Mouse (Mus musculus) regulatory T cell (primary cell): Measurements from ENCODE around the gene Chrna4.

Experiments used
- in situ Hi-C: fragments of 300-600 bp; cut with MboI, MseI; formaldehyde crosslinking; loops from one replicate; pipeline ENCODE4 v1.15.1; 2025; ENCODE audit warnings: high pct_unique_total_duplicates

Gene Chrna4

DNA sequence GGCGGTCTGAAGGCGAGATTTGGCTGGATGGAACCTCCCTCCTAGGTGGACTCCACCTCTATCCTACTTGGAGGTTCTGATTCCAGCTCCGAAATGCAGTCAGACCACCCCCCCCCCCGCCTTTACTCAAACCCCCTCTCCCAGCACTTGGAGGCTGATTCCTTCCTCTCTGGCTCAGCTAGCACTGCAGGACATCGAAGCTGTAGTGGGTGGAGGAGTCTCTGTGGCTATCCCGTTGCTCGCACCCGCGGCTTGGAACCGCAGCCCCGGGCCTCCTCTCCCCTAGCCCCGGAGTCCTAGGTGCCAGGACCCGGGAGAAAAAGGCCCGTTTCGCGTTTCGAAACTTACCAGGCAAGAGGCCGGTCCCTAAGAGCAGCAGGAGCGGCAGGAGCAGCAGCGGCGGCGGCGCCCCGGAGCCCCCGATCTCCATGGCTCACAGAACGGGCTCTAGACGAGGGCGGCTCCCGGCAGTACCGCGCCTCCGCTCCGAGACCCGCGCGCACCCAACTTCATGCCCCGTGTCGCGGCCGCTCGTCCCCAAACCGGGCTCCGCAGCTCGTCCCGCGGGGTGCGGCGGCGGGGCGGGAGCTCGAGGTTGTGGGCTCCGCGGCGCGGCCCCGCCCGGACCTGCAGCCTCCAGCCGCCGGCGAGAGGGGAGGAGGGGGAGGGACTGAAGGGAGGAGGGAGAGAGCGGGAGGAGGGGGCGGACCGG lies 4.5 kb downstream of the Chrna4 start:
- in situ Hi-C loops, result loop anchor here (25.0 kb wide), 1 partner anchor 1976 kb away; no protein-coding TSS in a partner anchor

DNA sequence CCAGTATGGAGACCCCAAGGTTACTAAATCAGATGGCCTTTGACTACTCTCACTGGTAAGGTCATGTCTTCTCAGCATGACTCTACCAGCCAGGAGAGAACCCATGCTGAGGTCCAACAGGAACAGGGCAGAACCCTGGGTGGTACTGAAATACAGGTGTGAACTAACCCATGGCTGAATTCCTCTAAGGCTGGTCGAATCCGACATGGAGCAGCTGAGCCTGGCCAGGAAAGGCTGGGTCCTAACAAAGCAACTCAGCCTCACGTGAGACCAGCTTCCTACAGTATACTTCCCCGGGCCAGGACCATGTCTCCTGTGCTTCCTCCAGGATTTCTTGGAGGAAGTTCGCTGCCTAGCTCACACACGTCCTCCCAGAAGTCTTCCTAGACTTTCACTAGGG lies 6.8 kb downstream of the Chrna4 start:
- in situ Hi-C loops, result loop anchor here (25.0 kb wide), 1 partner anchor 1974 kb away; no protein-coding TSS in a partner anchor

DNA sequence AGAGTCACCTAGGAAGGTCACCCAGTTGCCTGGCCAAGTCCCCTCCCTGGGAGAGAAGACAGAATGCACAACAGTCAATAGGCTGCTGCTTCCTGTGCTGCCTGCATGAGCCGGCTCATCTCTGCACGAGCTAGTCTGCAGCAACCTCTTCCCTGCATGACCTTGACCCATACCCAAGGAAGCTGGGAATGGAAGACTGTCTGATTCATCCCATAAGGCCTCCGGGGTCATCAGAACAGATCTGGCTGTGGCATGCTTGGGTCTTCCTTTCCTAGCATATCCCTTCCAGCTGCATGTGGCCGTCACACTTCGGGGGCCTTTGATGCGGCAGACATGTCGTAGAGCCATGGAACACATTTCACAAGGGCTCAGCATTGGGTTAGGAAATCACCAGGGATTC lies 8.2 kb downstream of the Chrna4 start:
- in situ Hi-C loops, result loop anchor here (25.0 kb wide), 1 partner anchor 1973 kb away; no protein-coding TSS in a partner anchor

DNA sequence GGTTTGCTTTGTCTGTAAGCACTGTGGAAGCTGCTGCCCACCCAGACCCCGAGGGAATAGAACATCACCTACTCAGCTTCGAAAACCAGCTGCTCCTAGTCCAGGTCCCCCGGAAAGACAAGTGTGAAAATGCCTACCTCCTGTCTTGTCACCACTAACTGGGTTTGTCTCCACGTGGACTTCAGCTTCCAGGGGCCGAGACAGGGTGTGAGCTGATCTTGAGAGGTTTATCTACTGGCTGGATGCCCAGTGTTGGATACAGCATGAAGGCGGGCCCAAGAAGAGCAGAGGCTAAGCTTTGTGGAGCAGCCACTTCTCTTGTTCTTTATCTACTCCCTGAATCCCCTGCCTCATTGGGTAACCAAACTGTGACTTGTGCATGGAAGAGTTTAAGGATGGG lies 10.0 kb downstream of the Chrna4 start:
- in situ Hi-C loops, result loop anchor here (25.0 kb wide), 1 partner anchor 1971 kb away; no protein-coding TSS in a partner anchor

DNA sequence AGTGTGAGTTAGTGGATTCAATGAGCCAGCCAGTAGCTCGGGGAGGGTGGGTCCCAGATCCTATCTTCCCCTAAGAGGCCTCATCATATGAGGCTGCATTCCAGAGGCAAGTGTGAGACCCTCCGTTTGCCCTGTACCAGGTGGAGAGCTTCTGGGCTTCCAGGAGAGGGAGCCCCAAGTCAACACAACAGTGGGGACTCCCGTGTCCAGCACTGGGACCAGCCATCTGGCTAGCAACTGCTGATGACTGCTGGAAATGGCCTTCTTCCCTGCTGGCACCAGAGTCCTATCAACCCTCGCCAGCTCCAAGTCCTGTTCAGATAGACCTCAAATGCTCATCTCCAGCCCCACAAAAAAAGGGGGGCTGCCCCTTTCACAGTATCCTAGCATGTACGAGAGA lies 10.9 kb downstream of the Chrna4 start:
- in situ Hi-C loops, result loop anchor here (25.0 kb wide), 1 partner anchor 1970 kb away; no protein-coding TSS in a partner anchor

DNA sequence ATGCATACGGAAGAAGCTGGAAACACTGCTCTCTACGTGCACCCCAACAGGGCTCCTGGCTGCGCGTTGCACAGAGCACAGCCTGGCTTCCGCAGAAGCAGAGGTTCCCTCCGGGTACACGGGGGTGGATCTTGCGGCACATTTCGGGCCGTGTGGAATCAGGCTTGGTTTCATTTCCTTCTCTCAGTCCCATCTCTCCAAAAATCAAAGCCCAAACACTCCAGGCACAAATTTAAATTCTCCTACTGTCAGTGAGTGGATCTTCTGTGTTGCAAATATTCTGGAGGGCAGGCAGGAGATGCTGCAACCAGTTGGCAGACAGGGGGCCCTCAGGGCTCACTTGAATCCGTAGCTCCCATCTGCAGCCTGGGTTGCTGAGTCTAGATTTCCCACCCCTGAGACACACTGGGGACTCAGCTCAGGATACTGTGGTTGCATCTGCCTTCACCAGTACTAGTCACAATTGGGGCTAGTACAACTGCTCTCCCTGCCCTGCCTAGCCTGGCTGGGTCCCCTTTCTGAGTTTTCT lies 11.9 kb downstream of the Chrna4 start:
- in situ Hi-C loops, result loop anchor here (25.0 kb wide), 1 partner anchor 1969 kb away; no protein-coding TSS in a partner anchor

DNA sequence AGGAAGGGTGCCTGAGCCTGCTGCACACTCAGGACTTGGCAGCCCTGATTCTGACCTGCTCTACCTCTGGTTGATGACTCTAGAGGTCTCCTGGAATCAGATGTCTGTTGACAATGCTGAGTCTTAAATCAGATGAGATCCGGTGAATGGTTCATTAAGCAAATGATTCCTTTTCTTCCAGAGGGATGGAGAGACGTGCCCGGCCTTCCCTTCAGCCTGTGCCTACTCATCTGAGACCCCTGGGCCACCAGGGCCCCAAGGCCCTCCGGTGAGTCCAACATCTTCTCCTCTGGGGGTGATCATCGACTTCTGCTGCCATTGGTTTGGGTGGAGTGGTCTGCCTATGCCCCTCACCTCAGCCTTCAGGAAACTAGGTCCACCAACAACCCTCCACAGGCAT lies 35.0 kb downstream of the Chrna4 start:
- in situ Hi-C loops, result no loop called here

DNA sequence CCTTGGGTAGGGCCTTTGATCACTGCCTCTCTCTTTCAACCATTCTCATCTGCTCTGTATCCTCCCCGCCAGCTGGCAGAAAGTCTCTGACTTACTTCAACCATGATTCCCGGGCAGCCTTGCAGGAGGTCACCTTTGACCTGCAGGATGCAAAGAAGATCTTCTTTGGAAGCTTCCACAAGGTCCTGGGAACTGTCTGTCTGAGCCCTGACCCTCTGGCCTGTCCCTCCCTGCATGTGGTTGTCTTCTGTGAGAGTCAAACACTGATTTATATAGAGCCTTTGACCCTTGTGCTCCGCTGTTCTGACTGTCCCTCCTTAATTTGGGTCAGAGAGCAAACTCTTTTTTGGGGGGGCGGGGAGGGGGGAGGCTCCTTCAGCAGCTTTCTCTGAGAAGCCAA lies 36.3 kb downstream of the Chrna4 start:
- in situ Hi-C loops, result no loop called here

DNA sequence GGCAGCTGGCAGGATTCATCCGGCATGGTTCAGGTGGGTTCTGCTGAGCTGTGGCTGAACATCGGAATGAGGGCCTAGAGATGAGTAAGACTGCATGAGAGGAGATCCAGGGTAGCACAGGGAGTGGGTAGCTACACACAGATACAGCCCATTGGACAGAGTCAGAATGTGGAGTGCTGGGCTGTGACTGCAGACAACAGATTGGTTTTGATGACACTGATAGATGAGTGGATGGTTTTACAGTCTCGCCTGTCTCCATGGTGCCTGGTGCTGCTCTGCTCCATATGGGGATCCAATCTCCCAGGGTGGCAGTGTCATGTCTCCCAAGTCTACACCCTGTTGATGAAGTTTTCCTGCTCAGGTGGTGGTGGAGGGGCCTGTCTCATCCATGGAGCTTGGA lies 46.4 kb downstream of the Chrna4 start:
- in situ Hi-C loops, result loop anchor here (5.0 kb wide), 1 partner anchor 60 kb away; no protein-coding TSS in a partner anchor

DNA sequence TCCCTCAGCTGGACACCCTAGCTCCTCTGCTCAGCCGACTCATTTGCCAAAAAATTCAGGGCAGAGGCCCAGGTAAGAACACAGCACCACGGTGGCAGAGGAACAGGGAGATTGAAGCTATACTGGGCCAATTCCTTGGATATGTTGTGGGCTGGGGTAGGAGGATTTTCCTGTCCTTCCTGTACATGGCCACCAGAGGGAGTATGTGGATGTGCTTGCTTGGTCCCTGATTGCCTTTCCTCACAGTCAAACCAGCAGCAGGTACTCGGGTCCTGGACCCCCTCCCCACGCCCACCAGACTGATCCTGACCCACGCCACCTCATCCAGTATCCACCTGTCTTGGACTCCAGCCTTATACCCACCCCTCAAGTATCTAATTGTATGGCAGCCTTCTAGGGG lies 46.9 kb downstream of the Chrna4 start:
- in situ Hi-C loops, result loop anchor here (5.0 kb wide), 1 partner anchor 61 kb away; no protein-coding TSS in a partner anchor

DNA sequence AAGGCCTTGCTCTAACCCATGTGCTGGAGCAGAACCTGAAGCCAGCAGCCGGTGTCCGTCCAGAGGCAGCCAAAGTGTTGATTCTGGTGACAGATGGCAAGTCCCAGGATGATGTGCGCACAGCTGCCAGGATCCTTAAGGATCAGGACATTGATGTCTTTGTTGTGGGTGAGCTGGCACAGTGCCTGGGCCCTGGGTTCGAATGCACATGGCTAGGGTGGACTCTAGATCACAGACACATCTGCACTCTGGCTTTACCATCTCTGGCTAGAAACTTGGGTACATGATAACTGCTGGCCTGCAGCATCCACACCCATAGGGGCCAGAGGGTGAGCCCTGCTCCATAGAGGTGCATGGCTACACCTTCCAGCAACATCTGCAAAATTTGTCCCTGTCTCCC lies 47.9 kb downstream of the Chrna4 start:
- in situ Hi-C loops, result loop anchor here (5.0 kb wide), 1 partner anchor 62 kb away; no protein-coding TSS in a partner anchor

DNA sequence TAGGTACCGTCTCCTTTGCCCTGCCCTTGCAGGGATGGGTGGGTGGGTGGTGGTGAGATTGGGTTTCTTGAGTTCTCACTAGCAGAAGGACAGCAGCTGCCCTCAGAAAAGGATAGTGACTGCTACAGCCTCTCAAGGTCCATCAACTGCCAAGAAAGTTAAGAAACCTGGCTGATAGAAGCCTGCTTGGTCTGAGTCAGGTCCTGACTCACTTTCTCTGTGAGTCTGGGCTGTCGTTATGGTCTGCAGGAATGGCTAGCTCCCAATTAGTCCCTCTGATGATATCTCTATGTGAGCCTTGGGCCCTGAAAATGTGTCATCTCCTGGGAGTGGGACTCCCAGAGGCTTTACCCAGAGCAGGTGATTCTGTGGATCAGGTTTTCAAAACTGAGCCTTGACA lies 49.0 kb downstream of the Chrna4 start:
- in situ Hi-C loops, result no loop called here

DNA sequence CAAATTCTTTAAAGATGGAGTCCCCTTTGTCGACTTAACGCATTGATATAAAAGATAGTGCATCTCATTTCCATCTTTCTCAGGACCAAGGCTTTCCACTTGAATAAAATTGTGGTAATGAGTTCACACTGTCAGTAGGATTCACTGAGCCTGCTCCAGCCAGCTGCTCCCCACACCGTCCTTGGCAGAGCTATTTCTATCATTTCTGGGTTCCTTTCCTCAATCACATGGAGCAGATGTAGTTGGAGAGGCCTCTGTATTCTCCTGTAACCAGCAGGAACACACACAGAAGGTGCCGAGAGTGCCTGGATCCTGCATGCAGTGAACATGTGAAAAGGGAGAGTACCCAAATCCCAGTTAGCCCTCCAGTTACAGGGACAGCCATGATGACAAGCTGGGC lies 53.0 kb downstream of the Chrna4 start:
- in situ Hi-C loops, result no loop called here

DNA sequence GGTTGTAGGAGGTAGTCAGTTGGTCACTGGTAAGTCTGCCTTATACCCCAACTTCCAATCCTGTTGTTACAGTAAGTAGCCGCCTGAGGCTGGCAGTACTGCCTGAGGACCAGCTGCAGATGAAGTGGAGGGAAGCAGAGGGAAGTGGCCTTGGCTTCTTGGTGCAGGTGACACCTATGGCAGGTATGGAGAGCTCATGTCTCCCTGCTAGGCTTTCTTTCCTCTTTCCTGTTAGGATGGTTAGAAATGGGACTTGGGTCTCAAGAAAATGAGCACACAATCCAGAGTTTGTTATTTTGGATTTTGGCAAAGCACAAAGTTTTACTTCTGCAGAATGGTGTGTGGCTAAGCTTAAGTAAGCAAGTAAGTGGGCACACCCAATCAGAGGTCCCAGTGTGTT lies 54.4 kb downstream of the Chrna4 start:
- in situ Hi-C loops, result no loop called here

DNA sequence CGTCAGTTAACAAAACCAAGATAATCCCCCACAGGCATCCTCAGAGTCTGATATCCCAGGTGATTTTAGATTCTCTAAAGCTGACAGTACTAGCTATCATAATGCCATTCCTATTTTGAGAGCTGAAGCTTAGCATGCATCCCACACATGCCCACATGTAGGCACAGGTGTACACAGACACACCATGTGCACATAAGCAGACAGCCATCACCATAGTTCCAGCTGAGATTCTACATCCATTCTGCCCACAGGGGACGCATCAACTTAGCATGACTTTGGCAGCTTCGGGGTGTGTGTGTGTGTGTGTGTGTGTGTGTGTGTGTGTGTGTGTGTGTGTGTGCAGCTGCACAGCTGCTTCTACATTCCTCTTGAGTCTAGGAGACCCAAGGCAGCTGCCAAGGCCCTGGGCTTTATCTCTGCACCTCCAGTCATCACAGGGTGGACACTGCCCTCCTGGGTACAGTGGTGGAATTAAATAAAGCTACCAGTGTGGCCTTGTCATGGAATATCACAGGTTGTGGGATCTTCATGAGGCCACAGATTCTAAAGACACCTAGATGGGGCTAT lies 54.9 kb downstream of the Chrna4 start:
- in situ Hi-C loops, result no loop called here

DNA sequence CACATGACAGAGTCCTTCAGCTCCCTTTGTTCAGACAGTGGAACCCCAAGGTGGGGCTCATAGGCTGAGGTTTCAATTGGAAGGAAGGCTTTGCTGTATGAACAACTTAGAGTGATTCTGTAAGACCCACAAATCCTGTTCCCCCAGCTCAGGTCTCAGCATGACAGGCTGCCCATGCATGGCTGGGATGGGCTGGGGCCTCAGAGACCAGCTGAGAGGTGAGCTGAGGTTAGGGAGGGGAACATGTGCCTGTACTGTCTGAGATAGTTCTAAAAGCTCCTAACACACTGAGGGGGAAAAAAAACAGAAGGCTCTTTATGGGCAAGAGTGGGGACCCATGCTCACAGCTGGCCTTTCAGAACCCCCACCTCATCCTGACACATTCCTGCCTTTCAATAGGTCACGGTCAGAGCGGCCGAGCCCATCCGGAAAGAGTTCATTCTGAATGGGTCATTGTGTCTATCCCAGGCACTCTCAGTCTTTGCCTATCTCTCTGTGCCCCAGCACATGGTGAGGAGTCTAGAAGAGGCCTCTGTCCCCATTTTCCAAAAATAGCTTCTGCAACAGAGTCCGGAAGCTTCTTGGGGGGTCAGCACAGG lies 55.8 kb downstream of the Chrna4 start:
- in situ Hi-C loops, result no loop called here

DNA sequence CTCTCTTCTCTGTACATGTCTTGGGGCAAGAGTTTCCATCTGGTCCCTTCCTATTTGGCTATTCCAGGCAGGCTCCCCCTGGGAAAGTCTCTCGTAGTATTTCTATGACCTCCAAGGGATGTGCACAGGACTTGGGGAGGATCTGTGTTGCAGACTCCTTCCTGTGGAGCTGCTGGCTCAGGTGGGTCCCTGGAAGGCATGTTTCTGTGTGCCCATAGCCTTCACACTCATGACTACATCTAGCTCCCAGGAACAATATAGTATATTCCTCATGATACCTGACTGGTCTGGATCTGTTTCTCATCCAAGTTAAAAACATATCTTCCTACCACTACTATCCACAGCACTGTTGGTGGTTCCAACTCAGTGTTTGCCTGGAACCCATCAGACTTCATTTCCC lies 56.3 kb downstream of the Chrna4 start:
- in situ Hi-C loops, result no loop called here

DNA sequence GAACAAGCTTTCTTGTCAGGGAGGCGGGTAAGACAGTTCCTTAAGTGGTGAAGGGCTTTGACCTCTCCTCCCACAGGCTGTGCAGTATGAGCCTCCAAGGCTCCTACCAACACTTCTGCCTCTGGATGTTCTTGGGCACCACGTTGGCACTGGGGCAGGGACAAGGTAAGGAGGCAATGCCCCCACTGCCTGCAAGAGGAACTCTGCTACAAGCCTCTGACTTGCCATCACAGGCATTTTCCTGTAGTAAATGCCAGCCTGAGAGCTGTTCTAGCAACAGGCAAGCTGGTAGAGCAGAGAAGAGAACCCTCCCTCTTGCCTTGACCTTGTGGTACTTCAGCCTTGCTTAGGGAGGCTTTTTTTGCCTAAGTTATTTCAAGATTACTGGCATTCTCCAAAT lies 56.9 kb downstream of the Chrna4 start, which contains the start of gene Col20a1:
Gene Col20a1, plus strand, starts transcription at position 87 of the 400 bp plus-strand sequence.
- in situ Hi-C loops, result no loop called here

DNA sequence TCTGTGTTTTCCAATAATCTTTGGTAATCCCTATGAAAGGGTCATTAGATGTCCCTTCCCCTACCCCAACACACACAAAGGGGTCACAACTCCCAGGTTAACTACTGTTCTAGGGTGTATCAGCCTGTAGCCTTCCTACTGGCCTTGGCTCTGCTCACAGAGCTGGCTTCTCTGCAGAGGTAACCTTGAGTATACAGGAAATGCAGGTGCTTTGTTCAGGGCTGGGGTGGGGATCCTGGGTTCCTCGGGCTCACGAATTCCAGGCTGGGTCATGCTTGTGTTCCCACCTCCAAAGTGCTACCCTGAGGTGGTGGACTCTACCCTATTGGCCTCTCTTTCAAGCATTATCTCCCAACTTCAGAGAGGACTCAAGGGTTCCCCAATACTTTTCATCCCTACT lies 57.7 kb downstream of the Chrna4 start:
- in situ Hi-C loops, result no loop called here

DNA sequence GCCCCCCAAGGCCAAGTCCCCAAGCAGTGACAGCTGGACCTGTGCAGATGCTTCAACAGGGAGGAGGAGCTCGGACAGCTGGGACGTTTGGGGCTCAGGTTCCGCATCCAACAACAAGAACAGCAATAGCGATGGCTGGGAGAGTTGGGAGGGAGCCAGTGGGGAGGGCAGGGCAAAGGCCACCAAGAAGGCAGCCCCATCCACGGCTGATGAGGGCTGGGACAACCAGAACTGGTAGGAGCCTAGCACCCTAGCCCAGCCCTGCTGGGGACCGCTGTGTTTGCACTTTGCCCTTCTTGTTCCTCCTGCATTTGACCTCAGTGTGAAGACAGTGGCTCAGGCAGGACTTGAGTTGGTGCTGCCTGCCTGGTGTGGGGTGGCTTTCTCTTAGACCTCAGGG lies 62.2 kb downstream of the Chrna4 start:
- in situ Hi-C loops, result no loop called here
